Mouse (Mus musculus) cerebellum, adult 2 months (tissue): ENCODE measurements around the gene Ypel1.

Experiments
- CTCF ChIP-seq: fragments of 200-500 bp; IDR thresholded peaks from 2 replicates; pipeline ENCODE4 v1.5.1; 2011; ENCODE audit warnings: low read depth, mild to moderate bottlenecking, control low read depth, low read length, moderate library complexity, borderline replicate concordance; ENCODE audit not compliant: insufficient read depth
- POLR2A ChIP-seq: fragments of 200-500 bp; IDR thresholded peaks from 2 replicates; pipeline ENCODE4 v1.6.1; 2011; ENCODE audit warnings: low read length, control low read depth, borderline replicate concordance; ENCODE audit not compliant: insufficient read depth

DNA sequence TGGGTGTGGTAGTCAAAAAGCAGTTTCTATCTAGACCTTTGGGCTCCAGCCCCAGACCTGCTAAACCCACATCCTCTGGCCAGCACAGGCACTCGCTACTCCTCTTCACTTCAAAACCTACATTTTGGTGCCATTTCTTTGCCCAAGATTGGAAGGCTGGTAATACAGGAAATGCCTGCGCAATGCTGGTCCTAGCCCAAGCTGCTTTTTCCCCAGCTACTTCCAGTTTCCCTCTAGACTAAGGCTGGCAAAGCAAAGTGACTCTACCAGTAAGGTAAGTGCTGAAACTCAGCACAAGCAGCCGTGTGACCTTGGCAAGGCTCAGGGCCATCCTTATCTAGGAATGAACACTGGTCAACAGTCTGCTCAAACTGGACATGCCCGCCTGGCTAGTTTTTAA lies 16.1 kb downstream of the Ypel1 start:
- TF ChIP-seq CTCF: no peak
- no peak for TF ChIP-seq POLR2A
